Mouse (Mus musculus): ENCODE results near the gene Eci1.
A peak's percentile ranks its signal among the peaks of the same experiment; 100 is the strongest.
"Not testable (repeated sequence)": the region's sequence is repeated elsewhere in the genome, so short reads cannot be mapped to it uniquely, and the experiment has no call there.

Eci1 gene

GRCm38 (mm10) chr17:24426471-24427169 lies at the start of gene Eci1:
Gene Eci1, plus strand, starts transcription at chr17:24426641.
- peak; percentile 83 to 85 for DNase-seq (ENCODE audit: low spot score in 2 of 2)

DNA sequence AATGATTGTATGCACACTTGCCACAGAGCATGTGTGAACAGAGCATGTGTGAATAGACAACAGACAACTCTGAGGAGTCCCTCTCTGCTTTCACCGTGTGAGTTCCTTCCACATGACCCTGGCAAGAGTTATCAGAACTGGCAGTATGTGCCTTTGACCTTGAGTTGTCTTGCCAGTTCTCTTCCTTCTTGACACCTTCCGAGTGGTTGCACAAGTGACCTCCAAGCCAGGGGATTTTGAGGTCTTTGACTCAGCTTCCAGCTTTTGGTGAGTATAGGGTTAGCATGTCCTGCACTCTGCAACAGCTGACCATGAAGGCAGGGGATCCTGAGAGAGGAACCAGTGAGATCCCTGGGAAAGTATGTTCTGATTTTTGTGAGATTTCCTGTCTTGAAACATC lies 47.9 kb upstream of the Eci1 start:
- DNase-seq (ENCODE audit: low spot score in 2 of 2) = no peak

DNA sequence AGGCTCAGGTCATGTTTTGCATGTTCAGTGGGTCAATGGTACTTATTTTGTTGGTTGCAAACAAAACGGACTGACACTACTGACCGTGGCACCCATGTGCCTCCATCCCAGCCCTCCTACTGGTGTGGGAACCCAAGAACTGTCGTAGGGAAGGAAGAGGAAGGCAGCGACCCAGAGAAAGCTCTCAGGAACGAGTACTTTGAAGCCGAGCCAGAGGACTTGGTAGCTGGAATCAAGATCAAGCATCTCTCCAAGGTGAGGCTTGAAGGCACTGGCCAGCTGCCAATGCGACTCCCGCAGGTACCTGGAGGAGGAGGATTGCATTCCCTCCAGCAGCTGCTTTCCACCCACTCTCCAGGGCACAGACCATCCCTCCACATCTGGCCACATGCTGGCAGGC lies 42.7 kb upstream of the Eci1 start:
- no peak for DNase-seq (ENCODE audit: low spot score in 2 of 2)

- no peak for DNase-seq (ENCODE audit: low spot score in 2 of 2)
Measured at GRCm38 (mm10) chr17:24388711-24389110, 37.7 kb upstream of the Eci1 start.

- DNase-seq (ENCODE audit: low spot score in 2 of 2) = peak in 1 of 2 experiments; percentile 11
Measured at GRCm38 (mm10) chr17:24389865-24390264, 36.6 kb upstream of the Eci1 start.

- no peak for DNase-seq (ENCODE audit: low spot score in 2 of 2)
Measured at GRCm38 (mm10) chr17:24391149-24391548, 35.3 kb upstream of the Eci1 start.

- no peak for DNase-seq (ENCODE audit: low spot score in 2 of 2)
Measured at GRCm38 (mm10) chr17:24393527-24393926, 32.9 kb upstream of the Eci1 start.

- DNase-seq (ENCODE audit: low spot score in 2 of 2) = no peak
Measured at GRCm38 (mm10) chr17:24394456-24394855, 32.0 kb upstream of the Eci1 start.

DNA sequence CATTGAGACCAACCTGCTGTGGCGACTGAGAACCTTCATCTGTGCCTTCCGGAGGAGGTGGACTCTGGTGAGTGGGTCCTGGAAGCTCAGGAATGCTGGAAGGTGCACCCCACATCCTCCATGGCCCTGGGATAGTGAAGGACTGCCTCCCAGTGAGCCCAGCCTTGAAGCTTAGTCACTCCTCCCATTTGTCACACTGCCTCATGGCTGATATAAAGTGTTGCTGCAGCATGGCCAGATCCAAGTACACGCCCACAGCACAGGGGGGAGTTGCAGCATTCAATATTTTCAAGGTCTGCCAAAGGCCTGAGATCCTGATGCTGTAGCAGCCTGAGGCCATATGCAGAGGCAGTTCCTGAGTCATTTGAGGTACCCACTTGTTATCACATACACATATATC lies 24.1 kb upstream of the Eci1 start:
- DNase-seq (ENCODE audit: low spot score in 2 of 2) = no peak

DNA sequence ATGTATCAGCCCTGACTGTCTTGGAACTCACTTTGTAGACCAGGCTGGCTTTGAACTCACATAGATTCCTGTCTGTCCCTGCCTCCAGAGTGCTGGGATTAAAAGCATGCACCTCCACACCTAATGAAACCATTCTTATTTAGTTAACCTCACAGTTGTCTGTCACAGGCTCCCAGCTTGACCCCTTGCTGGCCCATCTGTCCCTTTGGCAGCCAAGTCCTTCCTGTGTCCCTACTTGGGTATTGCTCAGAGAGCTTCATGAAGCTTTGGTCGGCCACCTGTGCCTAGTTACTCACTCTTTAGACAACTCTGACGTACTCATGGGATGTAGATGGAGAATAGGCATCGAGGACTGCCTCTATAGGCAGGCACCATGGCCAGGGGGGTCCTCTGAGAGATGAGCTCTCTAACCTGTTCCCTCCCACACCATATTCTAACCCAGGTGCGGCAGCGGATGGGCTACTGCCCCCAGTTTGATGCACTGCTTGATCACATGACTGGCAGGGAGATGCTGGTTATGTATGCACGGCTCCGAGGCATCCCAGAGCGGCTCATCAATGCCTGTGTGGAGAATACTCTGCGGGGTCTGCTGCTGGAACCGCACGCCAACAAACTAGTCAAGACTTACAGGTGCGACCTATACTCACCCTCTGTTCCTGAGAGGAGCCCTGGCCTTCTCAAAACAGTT lies 19.2 kb upstream of the Eci1 start:
- no peak for DNase-seq (ENCODE audit: low spot score in 2 of 2)

DNA sequence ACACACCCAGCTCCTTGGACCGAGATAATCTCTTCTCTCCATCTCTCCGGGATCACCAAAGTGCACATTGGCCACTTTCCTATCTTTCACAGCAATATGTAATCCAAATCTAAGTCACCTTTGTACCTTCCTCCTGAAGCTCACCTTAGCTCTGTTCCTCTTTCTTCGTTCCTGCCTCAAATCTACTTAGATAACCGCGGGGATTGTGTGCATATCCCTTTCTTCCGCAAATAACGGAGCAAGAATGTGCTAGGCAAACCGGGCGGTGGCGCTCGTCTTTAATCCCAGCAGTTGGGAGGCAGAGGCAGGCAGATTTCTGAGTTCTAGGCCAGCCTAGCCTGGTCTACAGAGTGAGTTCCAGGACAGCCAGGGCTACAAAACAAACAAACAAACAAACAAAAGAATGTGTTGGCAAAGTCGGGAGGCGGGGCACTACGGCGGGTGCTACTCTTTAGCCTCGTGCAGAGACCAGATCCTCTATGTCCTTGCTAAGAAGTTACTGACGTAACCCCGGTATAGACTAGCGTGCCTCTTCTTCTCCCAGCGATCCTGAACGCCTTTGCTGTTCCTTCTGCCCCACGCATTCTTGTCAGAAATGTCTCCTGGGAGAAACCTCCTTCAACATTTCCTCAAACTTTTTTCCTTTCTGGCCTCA lies 12.8 kb upstream of the Eci1 start:
- peak; percentile 21 to 37 for DNase-seq (ENCODE audit: low spot score in 2 of 2)

DNA sequence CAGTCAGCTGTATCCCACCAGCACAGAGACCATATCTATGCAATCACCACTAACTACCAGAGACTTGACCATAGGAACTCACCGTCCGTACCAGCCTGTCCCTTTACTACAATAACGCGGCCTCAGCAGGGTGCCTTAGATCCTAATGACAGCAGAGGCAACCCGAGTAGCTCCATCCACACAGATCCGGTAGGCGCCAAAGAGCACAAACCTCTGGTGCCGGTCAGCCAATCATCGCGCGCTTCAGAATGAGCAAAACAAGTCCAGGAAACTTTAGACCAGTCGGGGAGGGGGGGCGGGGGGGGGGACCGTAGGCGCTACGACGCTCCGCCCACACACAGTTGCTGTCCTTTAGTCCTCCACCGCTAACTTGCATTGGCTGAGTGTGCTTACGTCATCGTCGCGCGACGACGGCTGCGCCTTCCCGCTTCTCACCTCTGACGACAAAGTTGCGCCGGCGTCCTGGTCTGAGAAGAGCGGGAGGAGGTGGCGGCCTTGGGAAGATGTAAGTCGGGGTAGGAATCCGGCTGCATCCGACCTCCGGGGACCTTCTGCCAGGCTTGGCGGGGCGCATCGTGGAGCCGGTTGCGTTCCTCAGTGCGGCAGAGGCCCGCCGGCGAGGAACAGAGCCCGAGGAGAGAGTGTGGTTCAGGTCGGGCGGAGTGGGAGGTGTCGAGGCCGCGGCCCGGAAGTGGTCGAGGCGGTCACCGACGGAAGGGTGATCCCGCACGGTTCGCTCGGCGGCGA lies 12.0 kb upstream of the Eci1 start, which contains the start of gene Rnps1:
Rnps1 (plus strand) TSS at position 336 of the 747 bp plus-strand sequence.
- DNase-seq (ENCODE audit: low spot score in 2 of 2) = peak; percentile 79 to 89

DNA sequence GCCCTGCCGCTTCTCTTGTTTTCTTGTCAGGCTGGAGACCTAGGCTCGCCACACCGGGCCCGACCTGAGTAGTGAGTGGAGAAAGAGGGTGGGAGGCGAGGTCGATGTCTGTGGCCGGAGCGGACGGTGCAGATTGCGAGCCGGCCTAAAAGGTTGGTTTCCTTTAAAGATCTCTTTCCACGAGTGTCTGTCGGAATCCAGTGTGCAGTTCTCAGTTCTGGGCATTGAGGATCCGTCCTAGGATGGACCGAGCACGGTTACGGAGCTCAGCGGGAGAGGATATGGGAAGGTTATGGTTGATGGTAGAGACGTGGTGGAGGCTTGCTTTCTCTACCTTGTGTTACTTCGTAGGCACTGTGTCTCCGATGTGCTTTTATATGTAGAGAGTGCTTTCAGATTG lies 11.4 kb upstream of the Eci1 start:
- no peak for DNase-seq (ENCODE audit: low spot score in 2 of 2)

DNA sequence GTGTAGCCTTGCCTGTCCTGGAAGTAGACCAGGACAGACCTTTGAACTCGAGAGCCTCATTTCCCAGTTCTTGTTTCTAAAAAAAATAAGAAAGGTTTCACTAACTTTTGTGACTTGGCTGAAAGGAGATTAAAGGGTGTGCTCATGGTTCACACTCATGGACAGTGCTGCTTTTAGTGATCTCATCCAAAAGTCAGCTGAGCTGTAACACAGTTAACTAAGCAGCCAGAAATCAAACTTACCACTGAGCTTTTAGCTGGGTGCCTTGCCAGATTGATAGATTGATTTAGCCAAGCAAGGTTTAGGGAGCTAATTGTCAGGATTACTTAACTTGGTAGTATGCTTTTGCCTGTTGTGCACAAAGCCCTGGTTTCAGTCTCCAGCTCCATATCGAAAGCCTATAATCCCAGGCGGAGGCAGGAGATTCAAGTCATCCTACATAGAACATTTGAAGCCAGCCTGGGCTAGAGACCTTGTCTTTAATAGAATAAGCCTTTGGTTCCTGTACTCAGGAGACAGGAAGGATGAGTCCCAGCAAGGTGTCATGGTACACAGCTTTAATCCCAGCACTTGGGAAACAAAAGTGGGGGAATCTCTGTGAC lies 10.3 kb upstream of the Eci1 start:
- no peak for DNase-seq (ENCODE audit: low spot score in 2 of 2)

- no peak for DNase-seq (ENCODE audit: low spot score in 2 of 2)
Measured at GRCm38 (mm10) chr17:24423114-24423513, 3.3 kb upstream of the Eci1 start.

- no peak for DNase-seq (ENCODE audit: low spot score in 2 of 2)
Measured at GRCm38 (mm10) chr17:24424489-24424888, 2.0 kb upstream of the Eci1 start.

DNA sequence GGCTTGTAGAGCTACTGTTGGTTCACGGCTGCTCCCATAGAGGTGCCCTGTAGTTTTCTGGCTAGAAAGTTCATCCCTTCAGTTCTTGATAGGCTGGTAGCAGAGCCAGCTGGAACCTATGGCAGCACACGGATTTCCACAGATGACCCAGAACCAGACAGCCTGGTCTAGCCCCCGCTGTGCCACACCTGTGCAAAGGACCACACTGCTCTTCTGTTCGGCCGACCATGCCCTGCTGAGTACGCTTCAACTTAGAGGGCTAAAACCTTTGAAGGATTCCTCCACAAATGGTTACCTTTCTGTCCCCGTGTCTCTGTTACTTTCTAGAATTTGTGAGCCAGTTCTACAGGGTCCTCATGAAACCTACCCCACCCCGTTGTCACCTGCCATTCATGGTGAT lies 1.1 kb upstream of the Eci1 start:
- not testable (repeated sequence) for DNase-seq (ENCODE audit: low spot score in 2 of 2)

- no peak for DNase-seq (ENCODE audit: low spot score in 2 of 2)
Measured at GRCm38 (mm10) chr17:24425905-24426304, 536 bp upstream of the Eci1 start.

GRCm38 (mm10) chr17:24427170-24427557 lies 723 bp downstream of the Eci1 start:
- DNase-seq (ENCODE audit: low spot score in 2 of 2) = no peak

- DNase-seq (ENCODE audit: low spot score in 2 of 2) = no peak
Measured at GRCm38 (mm10) chr17:24429201-24429983, 3.0 kb downstream of the Eci1 start.

DNA sequence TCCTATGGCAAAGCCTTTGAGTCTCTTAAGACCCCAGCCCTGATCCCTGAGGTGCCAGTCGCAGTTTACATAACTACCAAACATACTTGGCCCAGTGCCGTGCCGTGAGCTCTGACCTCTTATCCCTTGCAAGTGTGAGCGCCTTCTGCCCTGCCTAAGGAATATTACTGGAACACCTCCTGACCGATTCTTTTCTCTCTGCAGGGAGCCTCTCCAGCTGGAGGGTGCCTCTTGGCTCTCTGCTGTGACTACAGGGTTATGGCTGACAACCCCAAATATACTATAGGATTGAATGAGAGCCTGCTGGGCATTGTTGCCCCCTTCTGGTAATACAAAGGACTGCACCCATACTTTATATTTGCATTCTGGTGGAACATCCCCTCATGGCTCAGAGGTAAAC lies 10.6 kb downstream of the Eci1 start:
- no peak for DNase-seq (ENCODE audit: low spot score in 2 of 2)
